Mouse (Mus musculus): ENCODE results near the gene Pax2. TPM values are rescaled to one million over a fixed set of nuclear protein-coding genes. Genes with fewer than 3 reads are reported as not detected.
A peak's percentile ranks its signal among the peaks of the same experiment; 100 is the strongest.

Pax2 gene
- polyA plus RNA-seq, 1 experiment from 2014 or later = not detected

- ATAC-seq = no peak
- H3K27ac ChIP-seq (ENCODE audit: low read length) = no peak overlapping the region
- no peaks in the 10 kb centered on the region for H3K36me3 ChIP-seq (ENCODE audit: control insufficient read depth, insufficient read depth)
- H3K4me2 ChIP-seq (ENCODE audit: low read length) = no peak overlapping the region
- H3K9me3 ChIP-seq (ENCODE audit: control insufficient read depth, low read length) = no peaks in the 10 kb centered on the region
- no peak overlapping the region for H3K9ac ChIP-seq (replicated peaks; ENCODE audit: low read depth, low read length)
- H3K27me3 ChIP-seq (replicated peaks; ENCODE audit: control insufficient read depth, insufficient read depth, low read length) = peaks cover 3% of the 10 kb centered on the region
- no peaks in the 10 kb centered on the region for H3K4me1 ChIP-seq (replicated peaks; ENCODE audit: control insufficient read depth, insufficient read depth, low read length)
- no peak overlapping the region for H3K4me3 ChIP-seq (replicated peaks; ENCODE audit: low read length)
- 44% methylated on average over 6 of the region's 6 CpGs for WGBS
Measured at GRCm38 (mm10) chr19:44770268-44771050, 14.6 kb downstream of the Pax2 start.

- H3K36me3 ChIP-seq (ENCODE audit: control insufficient read depth, insufficient read depth) = no peaks in the 10 kb centered on the region
- H3K27ac ChIP-seq (ENCODE audit: low read length) = no peak overlapping the region
- 92% methylated on average over 13 of the region's 13 CpGs for WGBS
- H3K9me3 ChIP-seq (ENCODE audit: control insufficient read depth, low read length) = no peaks in the 10 kb centered on the region
- no peak overlapping the region for H3K4me2 ChIP-seq (ENCODE audit: low read length)
- H3K4me1 ChIP-seq (replicated peaks; ENCODE audit: control insufficient read depth, insufficient read depth, low read length) = no peaks in the 10 kb centered on the region
- H3K9ac ChIP-seq (replicated peaks; ENCODE audit: low read depth, low read length) = no peak overlapping the region
- peaks cover 3% of the 10 kb centered on the region for H3K27me3 ChIP-seq (replicated peaks; ENCODE audit: control insufficient read depth, insufficient read depth, low read length)
- no peak for ATAC-seq
- no peak overlapping the region for H3K4me3 ChIP-seq (replicated peaks; ENCODE audit: low read length)
Measured at GRCm38 (mm10) chr19:44771499-44771898, 15.7 kb downstream of the Pax2 start.

- WGBS = 44% methylated on average over 3 of the region's 3 CpGs
- Histone ChIP-seq H3K27ac (ENCODE audit: low read length) (no peak overlapping the region), H3K9ac (replicated peaks; ENCODE audit: low read depth, low read length) (no peak overlapping the region), H3K27me3 (replicated peaks; ENCODE audit: control insufficient read depth, insufficient read depth, low read length) (no peaks in the 10 kb centered on the region), H3K4me1 (replicated peaks; ENCODE audit: control insufficient read depth, insufficient read depth, low read length) (no peaks in the 10 kb centered on the region), H3K9me3 (ENCODE audit: control insufficient read depth, low read length) (no peaks in the 10 kb centered on the region), H3K4me3 (replicated peaks; ENCODE audit: low read length) (no peak overlapping the region), H3K36me3 (ENCODE audit: control insufficient read depth, insufficient read depth) (no peaks in the 10 kb centered on the region), H3K4me2 (ENCODE audit: low read length) (no peak overlapping the region)
- ATAC-seq = no peak
Measured at GRCm38 (mm10) chr19:44781987-44782386, 26.1 kb downstream of the Pax2 start.

GRCm38 (mm10) chr19:44784391-44784790 lies 28.5 kb downstream of the Pax2 start:
- no peak for ATAC-seq

GRCm38 (mm10) chr19:44788488-44788887 lies 32.6 kb downstream of the Pax2 start:
- ATAC-seq = no peak
- Histone ChIP-seq H3K4me1 (replicated peaks; ENCODE audit: control insufficient read depth, insufficient read depth, low read length) (no peaks in the 10 kb centered on the region), H3K4me2 (ENCODE audit: low read length) (no peak overlapping the region), H3K36me3 (ENCODE audit: control insufficient read depth, insufficient read depth) (no peaks in the 10 kb centered on the region), H3K27me3 (replicated peaks; ENCODE audit: control insufficient read depth, insufficient read depth, low read length) (no peaks in the 10 kb centered on the region), H3K9me3 (ENCODE audit: control insufficient read depth, low read length) (no peaks in the 10 kb centered on the region), H3K9ac (replicated peaks; ENCODE audit: low read depth, low read length) (no peak overlapping the region), H3K27ac (ENCODE audit: low read length) (no peak overlapping the region), H3K4me3 (replicated peaks; ENCODE audit: low read length) (no peak overlapping the region)
- 86% methylated on average over 8 of the region's 8 CpGs for WGBS

More at GRCm38 (mm10) chr19:44784391-44784790, 28.5 kb downstream of the Pax2 start:
- no peak overlapping the region for H3K4me2 ChIP-seq (ENCODE audit: low read length)
- no peaks in the 10 kb centered on the region for H3K4me1 ChIP-seq (replicated peaks; ENCODE audit: control insufficient read depth, insufficient read depth, low read length)
- H3K9ac ChIP-seq (replicated peaks; ENCODE audit: low read depth, low read length) = no peak overlapping the region
- H3K27ac ChIP-seq (ENCODE audit: low read length) = no peak overlapping the region
- H3K4me3 ChIP-seq (replicated peaks; ENCODE audit: low read length) = no peak overlapping the region
- H3K36me3 ChIP-seq (ENCODE audit: control insufficient read depth, insufficient read depth) = no peaks in the 10 kb centered on the region
- H3K27me3 ChIP-seq (replicated peaks; ENCODE audit: control insufficient read depth, insufficient read depth, low read length) = no peaks in the 10 kb centered on the region
- 68% methylated on average over 4 of the region's 4 CpGs for WGBS
- no peaks in the 10 kb centered on the region for H3K9me3 ChIP-seq (ENCODE audit: control insufficient read depth, low read length)

- no peak for ATAC-seq
- Histone ChIP-seq H3K4me2 (ENCODE audit: low read length) (no peak overlapping the region), H3K27ac (ENCODE audit: low read length) (no peak overlapping the region), H3K4me3 (replicated peaks; ENCODE audit: low read length) (no peak overlapping the region), H3K9me3 (ENCODE audit: control insufficient read depth, low read length) (no peaks in the 10 kb centered on the region), H3K27me3 (replicated peaks; ENCODE audit: control insufficient read depth, insufficient read depth, low read length) (no peaks in the 10 kb centered on the region), H3K4me1 (replicated peaks; ENCODE audit: control insufficient read depth, insufficient read depth, low read length) (peaks cover 3% of the 10 kb centered on the region), H3K36me3 (ENCODE audit: control insufficient read depth, insufficient read depth) (no peaks in the 10 kb centered on the region), H3K9ac (replicated peaks; ENCODE audit: low read depth, low read length) (no peak overlapping the region)
- 38% methylated on average over 4 of the region's 4 CpGs for WGBS
Measured at GRCm38 (mm10) chr19:44791981-44792380, 36.1 kb downstream of the Pax2 start.

- no peak overlapping the region for H3K4me3 ChIP-seq (replicated peaks; ENCODE audit: low read length)
- no peaks in the 10 kb centered on the region for H3K36me3 ChIP-seq (ENCODE audit: control insufficient read depth, insufficient read depth)
- 0 out of 2 replicates have a peak, but pooled peaks have one; percentile 15 for ATAC-seq
- H3K9ac ChIP-seq (replicated peaks; ENCODE audit: low read depth, low read length) = no peak overlapping the region
- no peaks in the 10 kb centered on the region for H3K27me3 ChIP-seq (replicated peaks; ENCODE audit: control insufficient read depth, insufficient read depth, low read length)
- WGBS = 14% methylated on average over 20 of the region's 21 CpGs
- no peak overlapping the region; the same call in 1 of the 2 replicates for H3K4me2 ChIP-seq (ENCODE audit: low read length)
- peaks cover 15% of the 10 kb centered on the region for H3K4me1 ChIP-seq (replicated peaks; ENCODE audit: control insufficient read depth, insufficient read depth, low read length)
- no peaks in the 10 kb centered on the region for H3K9me3 ChIP-seq (ENCODE audit: control insufficient read depth, low read length)
- H3K27ac ChIP-seq (ENCODE audit: low read length) = no peak overlapping the region
Measured at GRCm38 (mm10) chr19:44797110-44798060, 41.5 kb downstream of the Pax2 start.

GRCm38 (mm10) chr19:44798731-44799130 lies 42.9 kb downstream of the Pax2 start:
- no peak for ATAC-seq
- no peak overlapping the region for H3K4me3 ChIP-seq (replicated peaks; ENCODE audit: low read length)
- no peaks in the 10 kb centered on the region for H3K9me3 ChIP-seq (ENCODE audit: control insufficient read depth, low read length)
- no peak overlapping the region for H3K4me2 ChIP-seq (ENCODE audit: low read length)
- no peak overlapping the region for H3K27ac ChIP-seq (ENCODE audit: low read length)
- no peak overlapping the region for H3K9ac ChIP-seq (replicated peaks; ENCODE audit: low read depth, low read length)
- peaks cover 20% of the 10 kb centered on the region for H3K4me1 ChIP-seq (replicated peaks; ENCODE audit: control insufficient read depth, insufficient read depth, low read length)
- no peaks in the 10 kb centered on the region for H3K27me3 ChIP-seq (replicated peaks; ENCODE audit: control insufficient read depth, insufficient read depth, low read length)
- H3K36me3 ChIP-seq (ENCODE audit: control insufficient read depth, insufficient read depth) = no peaks in the 10 kb centered on the region
- 92% methylated on average over 6 of the region's 6 CpGs for WGBS

DNA sequence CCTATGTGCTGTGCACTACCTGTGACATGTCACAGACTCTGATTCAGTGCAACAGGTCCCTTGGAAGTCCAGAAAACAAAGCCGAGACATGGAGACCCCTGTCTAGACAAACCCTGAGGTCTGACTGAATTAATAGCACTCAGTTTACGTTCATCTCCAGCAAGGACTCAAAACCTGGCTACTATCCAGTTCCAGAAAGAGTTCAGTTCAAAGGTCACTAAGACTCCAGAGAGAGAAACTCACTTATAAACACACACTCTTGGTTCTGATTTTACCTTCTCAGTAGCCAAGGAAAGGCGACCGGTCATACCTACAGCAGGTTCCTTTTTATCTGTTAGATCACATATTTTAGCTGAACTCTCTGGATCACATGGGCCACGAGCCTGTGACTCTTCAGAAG lies 43.3 kb downstream of the Pax2 start:
- ATAC-seq = no peak
- 82% methylated on average over 5 of the region's 5 CpGs for WGBS

More for the DNA sequence above, 43.3 kb downstream of the Pax2 start:
- no peak overlapping the region for H3K27ac ChIP-seq (ENCODE audit: low read length)
- no peaks in the 10 kb centered on the region for H3K9me3 ChIP-seq (ENCODE audit: control insufficient read depth, low read length)
- no peak overlapping the region for H3K9ac ChIP-seq (replicated peaks; ENCODE audit: low read depth, low read length)
- H3K4me2 ChIP-seq (ENCODE audit: low read length) = no peak overlapping the region
- H3K4me1 ChIP-seq (replicated peaks; ENCODE audit: control insufficient read depth, insufficient read depth, low read length) = peaks cover 20% of the 10 kb centered on the region
- H3K4me3 ChIP-seq (replicated peaks; ENCODE audit: low read length) = no peak overlapping the region
- H3K36me3 ChIP-seq (ENCODE audit: control insufficient read depth, insufficient read depth) = no peaks in the 10 kb centered on the region
- H3K27me3 ChIP-seq (replicated peaks; ENCODE audit: control insufficient read depth, insufficient read depth, low read length) = no peaks in the 10 kb centered on the region

Data from forebrain, embryonic 16.5 days (tissue).